Mouse (Mus musculus) intestine, embryonic 16.5 days (tissue): ENCODE data around the gene Tnrc18. TPM values are rescaled to one million over a fixed set of nuclear protein-coding genes. Genes with fewer than 3 reads are reported as not detected.

ENCODE experiments used
- ATAC-seq: fragments of 200-750 bp; cut with Nextera tagmentation; 2 replicates; pipeline ENCODE4 v1.8.0; 2017; ENCODE audit warnings: moderate TSS enrichment, moderate library complexity
- H3K27ac ChIP-seq: fragments of 300-500 bp; sonication (generic); 2 replicates; pipeline ENCODE4 v1.5.1; 2014; ENCODE audit warnings: mild to moderate bottlenecking, low read length
- H3K27me3 ChIP-seq: fragments of 300-500 bp; sonication (generic); replicated peaks from 2 replicates; pipeline ENCODE4 v1.6.1; 2014; ENCODE audit warnings: low read length, control low read depth, mixed read lengths; ENCODE audit not compliant: control insufficient read depth, insufficient read depth
- H3K36me3 ChIP-seq: fragments of 300-500 bp; sonication (generic); 2 replicates; pipeline ENCODE4 v1.6.1; 2014; ENCODE audit warnings: low read length, control low read depth; ENCODE audit not compliant: control insufficient read depth, insufficient read depth
- H3K4me1 ChIP-seq: fragments of 300-500 bp; sonication (generic); 2 replicates; pipeline ENCODE4 v1.6.1; 2014; ENCODE audit warnings: low read length, control low read depth, mixed read lengths; ENCODE audit not compliant: control insufficient read depth, insufficient read depth
- H3K4me2 ChIP-seq: fragments of 300-500 bp; sonication (generic); 2 replicates; pipeline ENCODE4 v1.6.1; 2014; ENCODE audit warnings: low read depth, low read length, control low read depth
- H3K4me3 ChIP-seq: fragments of 300-500 bp; sonication (generic); 2 replicates; pipeline ENCODE4 v1.5.1; 2014; ENCODE audit warnings: mild to moderate bottlenecking, low read length
- H3K9ac ChIP-seq: fragments of 300-500 bp; sonication (generic); 2 replicates; pipeline ENCODE4 v1.6.1; 2014; ENCODE audit warnings: low read depth, low read length
- H3K9me3 ChIP-seq: fragments of 300-500 bp; sonication (generic); 2 replicates; pipeline ENCODE4 v1.6.1; 2016; ENCODE audit warnings: low read length, control low read depth; ENCODE audit not compliant: control insufficient read depth
- WGBS: fragments of 180-500 bp; shearing (Covaris S2); extraction: QIAGEN DNeasy Blood & Tissue Kit; methylation state at CpG from one replicate; pipeline ENCODE4 v1.1.7; 2014; 5-methylcytosine and 5-hydroxymethylcytosine counted together
- polyA plus RNA-seq: library from polyadenylated mRNA; unstranded; fragments of >200 nt; fragmentation: Nextera tagmentation; extraction: Ambion mirVana; gene quantifications from 2 replicates; pipeline ENCODE4 v1.2.1, GENCODE M21; 2015

Tnrc18 gene
- polyA plus RNA-seq, 1 experiment from 2014 or later = 10.5 TPM

GRCm38 (mm10) chr5:142723520-142724133, 93.8 kb downstream of the Tnrc18 start:
- H3K4me1 ChIP-seq = peaks cover 3% of the 10 kb centered on the region; the same call in 1 of the 2 replicates
- H3K27me3 ChIP-seq = no peaks in the 10 kb centered on the region
- H3K4me3 ChIP-seq = 0 out of 2 replicates have a peak overlapping the region, but pooled peaks have one; percentile 1
- no peak overlapping the region for H3K27ac ChIP-seq
- H3K36me3 ChIP-seq = peaks cover 24% of the 10 kb centered on the region
- peak; percentile 69 for ATAC-seq
- H3K9me3 ChIP-seq = no peaks in the 10 kb centered on the region
- no peak overlapping the region for H3K9ac ChIP-seq
- WGBS = 11% methylated on average over 7 of the region's 7 CpGs
- H3K4me2 ChIP-seq = peak overlapping the region; percentile 38

GRCm38 (mm10) chr5:142719897-142720296, 97.6 kb downstream of the Tnrc18 start:
- 85% methylated on average over 13 of the region's 13 CpGs for WGBS
- no peaks in the 10 kb centered on the region for H3K36me3 ChIP-seq
- ATAC-seq = no peak

GRCm38 (mm10) chr5:142718486-142718885, 99.0 kb downstream of the Tnrc18 start:
- H3K27me3 ChIP-seq = no peaks in the 10 kb centered on the region
- ATAC-seq = peak; percentile 27; the same call in 1 of the 2 replicates
- no peak overlapping the region for H3K27ac ChIP-seq
- no peak overlapping the region for H3K4me2 ChIP-seq
- H3K4me1 ChIP-seq = no peaks in the 10 kb centered on the region
- H3K9ac ChIP-seq = no peak overlapping the region
- 66% methylated on average over 25 of the region's 25 CpGs for WGBS
- no peak overlapping the region for H3K4me3 ChIP-seq
- no peaks in the 10 kb centered on the region for H3K36me3 ChIP-seq
- H3K9me3 ChIP-seq = no peaks in the 10 kb centered on the region

More at GRCm38 (mm10) chr5:142719897-142720296, 97.6 kb downstream of the Tnrc18 start:
- H3K4me1 ChIP-seq = peaks cover 3% of the 10 kb centered on the region; the same call in 1 of the 2 replicates
- no peaks in the 10 kb centered on the region for H3K27me3 ChIP-seq
- no peak overlapping the region for H3K4me3 ChIP-seq
- H3K9me3 ChIP-seq = no peaks in the 10 kb centered on the region
- H3K27ac ChIP-seq = no peak overlapping the region
- no peak overlapping the region for H3K9ac ChIP-seq
- no peak overlapping the region for H3K4me2 ChIP-seq

- no peaks in the 10 kb centered on the region for H3K36me3 ChIP-seq
- H3K4me2 ChIP-seq = no peak overlapping the region
- WGBS = 24% methylated on average over 4 of the region's 4 CpGs
- no peak overlapping the region for H3K27ac ChIP-seq
- H3K4me3 ChIP-seq = no peak overlapping the region
- ATAC-seq = peak; percentile 48; the same call in 1 of the 2 replicates
- H3K4me1 ChIP-seq = no peaks in the 10 kb centered on the region
- H3K9ac ChIP-seq = no peak overlapping the region
- no peaks in the 10 kb centered on the region for H3K9me3 ChIP-seq
- H3K27me3 ChIP-seq = no peaks in the 10 kb centered on the region
These were observed 99.4 kb downstream of the Tnrc18 start for GRCm38 (mm10) chr5:142718037-142718436.

- no peaks in the 10 kb centered on the region for H3K27me3 ChIP-seq
- H3K27ac ChIP-seq = no peak overlapping the region
- H3K4me2 ChIP-seq = no peak overlapping the region
- WGBS = 81% methylated on average over 6 of the region's 6 CpGs
- no peaks in the 10 kb centered on the region for H3K36me3 ChIP-seq
- no peak overlapping the region for H3K9ac ChIP-seq
- H3K4me1 ChIP-seq = no peaks in the 10 kb centered on the region
- H3K4me3 ChIP-seq = no peak overlapping the region
- H3K9me3 ChIP-seq = no peaks in the 10 kb centered on the region
- ATAC-seq = no peak
These were observed 101.4 kb downstream of the Tnrc18 start for GRCm38 (mm10) chr5:142716056-142716455.

- H3K4me2 ChIP-seq = no peak overlapping the region
- 82% methylated on average over 9 of the region's 9 CpGs for WGBS
- H3K27ac ChIP-seq = no peak overlapping the region
- H3K9me3 ChIP-seq = no peaks in the 10 kb centered on the region
- H3K27me3 ChIP-seq = no peaks in the 10 kb centered on the region
- no peaks in the 10 kb centered on the region for H3K4me1 ChIP-seq
- H3K36me3 ChIP-seq = no peaks in the 10 kb centered on the region
- no peak for ATAC-seq
- H3K4me3 ChIP-seq = no peak overlapping the region
- H3K9ac ChIP-seq = no peak overlapping the region
These were observed 102.4 kb downstream of the Tnrc18 start for GRCm38 (mm10) chr5:142715059-142715458.

GRCm38 (mm10) chr5:142713966-142714365, 103.5 kb downstream of the Tnrc18 start:
- 88% methylated on average over 10 of the region's 10 CpGs for WGBS
- H3K4me2 ChIP-seq = no peak overlapping the region

GRCm38 (mm10) chr5:142712373-142712772, 105.1 kb downstream of the Tnrc18 start:
- H3K4me3 ChIP-seq = no peak overlapping the region
- WGBS = 82% methylated on average over 5 of the region's 5 CpGs
- ATAC-seq = no peak

More at GRCm38 (mm10) chr5:142713966-142714365, 103.5 kb downstream of the Tnrc18 start:
- H3K27ac ChIP-seq = no peak overlapping the region
- H3K9me3 ChIP-seq = no peaks in the 10 kb centered on the region
- H3K27me3 ChIP-seq = no peaks in the 10 kb centered on the region
- ATAC-seq = no peak
- no peaks in the 10 kb centered on the region for H3K4me1 ChIP-seq
- no peak overlapping the region for H3K9ac ChIP-seq
- H3K4me3 ChIP-seq = no peak overlapping the region
- no peaks in the 10 kb centered on the region for H3K36me3 ChIP-seq

GRCm38 (mm10) chr5:142709436-142709835, 108.0 kb downstream of the Tnrc18 start:
- no peak for ATAC-seq
- H3K27me3 ChIP-seq = no peaks in the 10 kb centered on the region
- no peak overlapping the region for H3K4me2 ChIP-seq
- 71% methylated on average over 7 of the region's 7 CpGs for WGBS
- no peaks in the 10 kb centered on the region for H3K36me3 ChIP-seq
- H3K27ac ChIP-seq = no peak overlapping the region
- no peaks in the 10 kb centered on the region for H3K4me1 ChIP-seq
- H3K9me3 ChIP-seq = no peaks in the 10 kb centered on the region
- H3K4me3 ChIP-seq = no peak overlapping the region
- no peak overlapping the region for H3K9ac ChIP-seq

More at GRCm38 (mm10) chr5:142712373-142712772, 105.1 kb downstream of the Tnrc18 start:
- Histone ChIP-seq H3K4me1 (no peaks in the 10 kb centered on the region), H3K4me2 (no peak overlapping the region), H3K9me3 (no peaks in the 10 kb centered on the region), H3K27me3 (no peaks in the 10 kb centered on the region), H3K9ac (no peak overlapping the region), H3K27ac (no peak overlapping the region), H3K36me3 (no peaks in the 10 kb centered on the region)
